Mouse (Mus musculus) kidney, adult 8-10 months (tissue): ENCODE results near the gene 9430097D07Rik.

Experiments used
- DNase-seq, 2 experiments: peaks; one replicate each; pipeline ENCODE4 v3.0.0; 2022

The 9430097D07Rik gene

GRCm38 (mm10) chr2:32575586-32576160 lies at the start of gene 9430097D07Rik:
Gene 9430097D07Rik, minus strand, starts transcription at chr2:32575684.
- DNase-seq, result no peak

GRCm38 (mm10) chr2:32624111-32624748 lies 48.7 kb upstream of the 9430097D07Rik start:
- no peak for DNase-seq

GRCm38 (mm10) chr2:32621517-32621859 lies 46.0 kb upstream of the 9430097D07Rik start, which contains the start of gene Ak1:
Gene Ak1, plus strand, starts transcription at chr2:32621758.
- no peak for DNase-seq

- DNase-seq, result peak; percentile 61 to 76
Observed at GRCm38 (mm10) chr2:32620682-32621516, 45.4 kb upstream of the 9430097D07Rik start.

GRCm38 (mm10) chr2:32618051-32618450 lies 42.6 kb upstream of the 9430097D07Rik start:
- DNase-seq, result no peak

GRCm38 (mm10) chr2:32617601-32618000 lies 42.1 kb upstream of the 9430097D07Rik start:
- no peak for DNase-seq

GRCm38 (mm10) chr2:32617109-32617508 lies 41.6 kb upstream of the 9430097D07Rik start:
- DNase-seq, result no peak

- no peak for DNase-seq
Observed at GRCm38 (mm10) chr2:32612274-32612673, 36.8 kb upstream of the 9430097D07Rik start.

GRCm38 (mm10) chr2:32610610-32611229 lies 35.2 kb upstream of the 9430097D07Rik start:
- DNase-seq, result peak in 1 of 2 experiments; percentile 46

- no peak for DNase-seq
Observed at GRCm38 (mm10) chr2:32608778-32609435, 33.4 kb upstream of the 9430097D07Rik start.

GRCm38 (mm10) chr2:32608141-32608777 lies 32.8 kb upstream of the 9430097D07Rik start:
- peak in 1 of 2 experiments; percentile 50 for DNase-seq

GRCm38 (mm10) chr2:32607262-32607947 lies 31.9 kb upstream of the 9430097D07Rik start:
- DNase-seq, result no peak

- peak; percentile 69 to 73 for DNase-seq
Observed at GRCm38 (mm10) chr2:32606161-32607142, 31.0 kb upstream of the 9430097D07Rik start.

- no peak for DNase-seq
Observed at GRCm38 (mm10) chr2:32604631-32605030, 29.1 kb upstream of the 9430097D07Rik start.

GRCm38 (mm10) chr2:32602600-32603054 lies 27.1 kb upstream of the 9430097D07Rik start:
- peak; percentile 78 to 93 for DNase-seq

- DNase-seq, result no peak
Observed at GRCm38 (mm10) chr2:32601417-32602065, 26.1 kb upstream of the 9430097D07Rik start.

- DNase-seq, result no peak
Observed at GRCm38 (mm10) chr2:32599409-32599808, 23.9 kb upstream of the 9430097D07Rik start, which contains the start of gene St6galnac6. Gene St6galnac6, plus strand, starts transcription at chr2:32599709.

GRCm38 (mm10) chr2:32598506-32598905 lies 23.0 kb upstream of the 9430097D07Rik start:
- no peak for DNase-seq

GRCm38 (mm10) chr2:32597699-32598098 lies 22.2 kb upstream of the 9430097D07Rik start:
- DNase-seq, result no peak
